Mouse (Mus musculus): ENCODE measurements around the gene Mrgprb3. TPM values are rescaled to one million over a fixed set of nuclear protein-coding genes. Genes with fewer than 3 reads are reported as not detected.

The Mrgprb3 gene
- total RNA-seq (2021): not detected in 2 replicates
- long read RNA-seq: 0 reads

- DNase-seq: no peak
Measured at GRCm38 (mm10) chr7:48643711-48644110, at the start of gene Mrgprb3. TSS of gene Mrgprb3 (minus strand) at chr7:48643811.

Other genes starting within 250 kb of the Mrgprb3 start
- 0.30 TPM in 1 of 2 replicates, not detected in the other for gene Mrgprb1, start 187.5 kb downstream of the Mrgprb3 start, total RNA-seq (2021)
- 0.12 TPM in 1 of 2 replicates, not detected in the other for gene Mrgprx2, start 144.5 kb downstream of the Mrgprb3 start, total RNA-seq (2021)
- not detected in 2 replicates for gene Mrgprb2, start 85.7 kb downstream of the Mrgprb3 start, total RNA-seq (2021)
- 8.2 and 9.7 TPM in 2 replicates for gene Zdhhc13, start 145.2 kb upstream of the Mrgprb3 start, total RNA-seq (2021)
- gene Csrp3, start 204.2 kb upstream of the Mrgprb3 start, total RNA-seq (2021): not detected in 2 replicates
- gene E2f8, start 237.8 kb upstream of the Mrgprb3 start, total RNA-seq (2021): 3.6 and 4.5 TPM in 2 replicates

Data from adrenal gland, postnatal 25 days (tissue).